Mouse (Mus musculus) fibroblast of lung, adult 2 months (primary cell): ENCODE data around the gene Col24a1.
"Not testable (repeated sequence)": the region's sequence is repeated elsewhere in the genome, so short reads cannot be mapped to it uniquely, and the experiment has no call there.

Experiments
- DNase-seq: peaks from one replicate; pipeline ENCODE4 v3.0.0-alpha.2; 2011; ENCODE audit warnings: low read depth

The Col24a1 gene

GRCm38 (mm10) chr3:145356865-145357487, 64.7 kb downstream of the Col24a1 start:
- DNase-seq = no peak

- DNase-seq = no peak
These were observed 73.0 kb downstream of the Col24a1 start for GRCm38 (mm10) chr3:145365227-145365626.

- no peak for DNase-seq
These were observed 75.0 kb downstream of the Col24a1 start for GRCm38 (mm10) chr3:145367176-145367717.

- DNase-seq = no peak
These were observed 84.0 kb downstream of the Col24a1 start for GRCm38 (mm10) chr3:145376298-145376697.

GRCm38 (mm10) chr3:145383095-145383494, 90.8 kb downstream of the Col24a1 start:
- no peak for DNase-seq

GRCm38 (mm10) chr3:145386434-145386833, 94.2 kb downstream of the Col24a1 start:
- DNase-seq = no peak

GRCm38 (mm10) chr3:145390681-145391080, 98.4 kb downstream of the Col24a1 start:
- DNase-seq = no peak

GRCm38 (mm10) chr3:145391986-145392659, 99.9 kb downstream of the Col24a1 start:
- no peak for DNase-seq

GRCm38 (mm10) chr3:145399173-145399572, 106.9 kb downstream of the Col24a1 start:
- DNase-seq = no peak

GRCm38 (mm10) chr3:145402257-145402656, 110.0 kb downstream of the Col24a1 start:
- DNase-seq = no peak

GRCm38 (mm10) chr3:145402994-145403393, 110.7 kb downstream of the Col24a1 start:
- no peak for DNase-seq

- no peak for DNase-seq
These were observed 115.8 kb downstream of the Col24a1 start for GRCm38 (mm10) chr3:145408045-145408444.

- no peak for DNase-seq
These were observed 119.9 kb downstream of the Col24a1 start for GRCm38 (mm10) chr3:145412137-145412536.

- no peak for DNase-seq
These were observed 122.1 kb downstream of the Col24a1 start for GRCm38 (mm10) chr3:145414362-145414761.

GRCm38 (mm10) chr3:145417809-145418208, 125.5 kb downstream of the Col24a1 start:
- DNase-seq = no peak

- DNase-seq = no peak
These were observed 128.1 kb downstream of the Col24a1 start for GRCm38 (mm10) chr3:145420421-145420820.

- no peak for DNase-seq
These were observed 129.8 kb downstream of the Col24a1 start for GRCm38 (mm10) chr3:145422044-145422443.

- no peak for DNase-seq
These were observed 146.1 kb downstream of the Col24a1 start for GRCm38 (mm10) chr3:145438352-145438751.

GRCm38 (mm10) chr3:145439086-145439485, 146.8 kb downstream of the Col24a1 start:
- no peak for DNase-seq

- DNase-seq = no peak
These were observed 148.7 kb downstream of the Col24a1 start for GRCm38 (mm10) chr3:145440993-145441392.

GRCm38 (mm10) chr3:145442268-145442667, 150.0 kb downstream of the Col24a1 start:
- DNase-seq = no peak

- not testable (repeated sequence) for DNase-seq
These were observed 150.9 kb downstream of the Col24a1 start for GRCm38 (mm10) chr3:145443167-145443566.

GRCm38 (mm10) chr3:145457039-145457438, 164.8 kb downstream of the Col24a1 start:
- no peak for DNase-seq
